Mouse (Mus musculus): ENCODE data around the gene Srebf2. TPM values are rescaled to one million over a fixed set of nuclear protein-coding genes. Genes with fewer than 3 reads are reported as not detected.

Srebf2 gene
- polyA plus RNA-seq, 1 experiment from 2014 or later = 134 TPM

GRCm38 (mm10) chr15:82177743-82178290, 30.8 kb downstream of the Srebf2 start:
- Histone ChIP-seq H3K27me3 (ENCODE audit: insufficient read depth, low read length) (no peaks in the 10 kb centered on the region), H3K27ac (ENCODE audit: low read length) (no peak overlapping the region), H3K36me3 (ENCODE audit: insufficient read depth, low read length) (peaks cover 88% of the 10 kb centered on the region), H3K9ac (replicated peaks; ENCODE audit: low read length) (no peak overlapping the region), H3K4me3 (ENCODE audit: low read length) (no peak overlapping the region), H3K9me3 (ENCODE audit: low read length) (peaks cover 8% of the 10 kb centered on the region), H3K4me1 (ENCODE audit: insufficient read depth, low read length) (no peaks in the 10 kb centered on the region), H3K4me2 (replicated peaks; ENCODE audit: low read depth, low read length) (no peak overlapping the region)
- WGBS = 59% methylated on average over 7 of the region's 7 CpGs
- ATAC-seq (ENCODE audit: low FRiP score, low TSS enrichment) = no peak

DNA sequence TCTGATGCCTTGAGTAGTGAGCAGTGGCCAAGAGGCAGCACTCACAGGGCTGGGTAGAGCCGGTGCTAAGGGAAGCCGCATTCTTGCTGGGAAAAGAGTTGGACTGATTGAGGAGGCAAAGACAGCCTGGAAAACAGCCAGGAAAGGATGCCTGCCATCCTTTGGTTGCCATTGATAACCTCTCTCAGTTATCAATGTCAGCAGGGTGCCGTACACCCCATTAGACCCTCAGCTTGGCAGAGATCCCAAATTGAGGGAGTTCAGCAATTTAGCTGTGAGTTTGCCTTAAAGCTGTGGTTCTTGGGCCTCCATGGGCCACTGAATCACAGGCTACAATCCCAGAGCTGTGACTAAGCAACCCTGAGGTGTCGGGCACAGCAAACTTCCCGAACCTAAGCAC, 34.1 kb downstream of the Srebf2 start:
- H3K4me2 ChIP-seq (replicated peaks; ENCODE audit: low read depth, low read length) = no peak overlapping the region
- H3K4me3 ChIP-seq (ENCODE audit: low read length) = no peak overlapping the region
- no peak overlapping the region for H3K9ac ChIP-seq (replicated peaks; ENCODE audit: low read length)
- peaks cover 86% of the 10 kb centered on the region for H3K36me3 ChIP-seq (ENCODE audit: insufficient read depth, low read length)
- 90% methylated on average over 5 of the region's 5 CpGs for WGBS
- H3K27ac ChIP-seq (ENCODE audit: low read length) = no peak overlapping the region
- peaks cover 8% of the 10 kb centered on the region for H3K9me3 ChIP-seq (ENCODE audit: low read length)
- no peak for ATAC-seq (ENCODE audit: low FRiP score, low TSS enrichment)
- no peaks in the 10 kb centered on the region for H3K27me3 ChIP-seq (ENCODE audit: insufficient read depth, low read length)
- 0 out of 2 replicates have a peak, but pooled peaks cover 16% of the 10 kb centered on the region for H3K4me1 ChIP-seq (ENCODE audit: insufficient read depth, low read length)

- H3K4me3 ChIP-seq (ENCODE audit: low read length) = no peak overlapping the region
- WGBS = 97% methylated on average over 4 of the region's 4 CpGs
- ATAC-seq (ENCODE audit: low FRiP score, low TSS enrichment) = no peak
These were observed 35.3 kb downstream of the Srebf2 start for GRCm38 (mm10) chr15:82182311-82182710.

DNA sequence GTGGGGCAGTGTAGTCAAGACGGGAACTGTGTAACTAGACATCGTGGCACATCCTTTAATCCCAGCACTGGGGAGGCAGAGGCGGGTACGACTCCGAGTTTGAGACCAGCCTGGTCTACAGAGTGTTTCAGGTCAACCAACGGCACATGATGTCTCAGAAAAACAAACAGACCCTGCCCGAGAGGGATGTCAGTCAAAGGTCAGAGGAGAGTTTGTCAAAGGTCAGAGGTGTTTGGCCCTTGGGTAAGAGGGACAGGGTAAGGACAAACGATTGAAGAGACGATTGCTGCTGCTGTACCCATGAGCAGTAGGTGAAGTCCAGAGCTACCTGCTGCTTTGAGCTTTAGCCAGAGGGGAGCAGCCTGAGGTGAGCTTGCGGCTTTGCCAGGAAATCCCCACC, 36.6 kb downstream of the Srebf2 start:
- Histone ChIP-seq H3K27ac (ENCODE audit: low read length) (peak overlapping the region; percentile 65), H3K4me2 (replicated peaks; ENCODE audit: low read depth, low read length) (no peak overlapping the region), H3K36me3 (ENCODE audit: insufficient read depth, low read length) (peaks cover 89% of the 10 kb centered on the region), H3K27me3 (ENCODE audit: insufficient read depth, low read length) (no peaks in the 10 kb centered on the region), H3K4me1 (ENCODE audit: insufficient read depth, low read length) (0 out of 2 replicates have a peak, but pooled peaks cover 16% of the 10 kb centered on the region), H3K4me3 (ENCODE audit: low read length) (no peak overlapping the region), H3K9ac (replicated peaks; ENCODE audit: low read length) (no peak overlapping the region), H3K9me3 (ENCODE audit: low read length) (peaks cover 10% of the 10 kb centered on the region)
- 0 out of 2 replicates have a peak, but pooled peaks have one; percentile 10 for ATAC-seq (ENCODE audit: low FRiP score, low TSS enrichment)
- 67% methylated on average over 10 of the region's 10 CpGs for WGBS

More at GRCm38 (mm10) chr15:82182311-82182710, 35.3 kb downstream of the Srebf2 start:
- no peak overlapping the region for H3K4me2 ChIP-seq (replicated peaks; ENCODE audit: low read depth, low read length)
- peaks cover 8% of the 10 kb centered on the region for H3K9me3 ChIP-seq (ENCODE audit: low read length)
- H3K27me3 ChIP-seq (ENCODE audit: insufficient read depth, low read length) = no peaks in the 10 kb centered on the region
- H3K4me1 ChIP-seq (ENCODE audit: insufficient read depth, low read length) = 0 out of 2 replicates have a peak, but pooled peaks cover 16% of the 10 kb centered on the region
- H3K9ac ChIP-seq (replicated peaks; ENCODE audit: low read length) = no peak overlapping the region
- H3K27ac ChIP-seq (ENCODE audit: low read length) = no peak overlapping the region
- peaks cover 88% of the 10 kb centered on the region for H3K36me3 ChIP-seq (ENCODE audit: insufficient read depth, low read length)

- Histone ChIP-seq H3K9me3 (ENCODE audit: low read length) (peaks cover 10% of the 10 kb centered on the region), H3K9ac (replicated peaks; ENCODE audit: low read length) (0 out of 2 replicates have a peak overlapping the region, but pooled peaks have one; percentile 3), H3K27me3 (ENCODE audit: insufficient read depth, low read length) (no peaks in the 10 kb centered on the region), H3K36me3 (ENCODE audit: insufficient read depth, low read length) (peaks cover 83% of the 10 kb centered on the region), H3K4me2 (replicated peaks; ENCODE audit: low read depth, low read length) (no peak overlapping the region), H3K4me1 (ENCODE audit: insufficient read depth, low read length) (0 out of 2 replicates have a peak, but pooled peaks cover 16% of the 10 kb centered on the region), H3K27ac (ENCODE audit: low read length) (peak overlapping the region; percentile 65), H3K4me3 (ENCODE audit: low read length) (no peak overlapping the region)
- peak; percentile 83 for ATAC-seq (ENCODE audit: low FRiP score, low TSS enrichment)
- WGBS = 41% methylated on average over 7 of the region's 7 CpGs
These were observed 37.2 kb downstream of the Srebf2 start for GRCm38 (mm10) chr15:82184183-82184582.

- 0 out of 2 replicates have a peak, but pooled peaks cover 16% of the 10 kb centered on the region for H3K4me1 ChIP-seq (ENCODE audit: insufficient read depth, low read length)
- H3K4me2 ChIP-seq (replicated peaks; ENCODE audit: low read depth, low read length) = no peak overlapping the region
- 57% methylated on average over 10 of the region's 10 CpGs for WGBS
- peaks cover 10% of the 10 kb centered on the region for H3K9me3 ChIP-seq (ENCODE audit: low read length)
- H3K9ac ChIP-seq (replicated peaks; ENCODE audit: low read length) = no peak overlapping the region
- H3K27me3 ChIP-seq (ENCODE audit: insufficient read depth, low read length) = no peaks in the 10 kb centered on the region
- peak overlapping the region; percentile 65 for H3K27ac ChIP-seq (ENCODE audit: low read length)
- no peak overlapping the region for H3K4me3 ChIP-seq (ENCODE audit: low read length)
- ATAC-seq (ENCODE audit: low FRiP score, low TSS enrichment) = peak; percentile 43
- peaks cover 78% of the 10 kb centered on the region for H3K36me3 ChIP-seq (ENCODE audit: insufficient read depth, low read length)
These were observed 37.7 kb downstream of the Srebf2 start for GRCm38 (mm10) chr15:82184656-82185055.

DNA sequence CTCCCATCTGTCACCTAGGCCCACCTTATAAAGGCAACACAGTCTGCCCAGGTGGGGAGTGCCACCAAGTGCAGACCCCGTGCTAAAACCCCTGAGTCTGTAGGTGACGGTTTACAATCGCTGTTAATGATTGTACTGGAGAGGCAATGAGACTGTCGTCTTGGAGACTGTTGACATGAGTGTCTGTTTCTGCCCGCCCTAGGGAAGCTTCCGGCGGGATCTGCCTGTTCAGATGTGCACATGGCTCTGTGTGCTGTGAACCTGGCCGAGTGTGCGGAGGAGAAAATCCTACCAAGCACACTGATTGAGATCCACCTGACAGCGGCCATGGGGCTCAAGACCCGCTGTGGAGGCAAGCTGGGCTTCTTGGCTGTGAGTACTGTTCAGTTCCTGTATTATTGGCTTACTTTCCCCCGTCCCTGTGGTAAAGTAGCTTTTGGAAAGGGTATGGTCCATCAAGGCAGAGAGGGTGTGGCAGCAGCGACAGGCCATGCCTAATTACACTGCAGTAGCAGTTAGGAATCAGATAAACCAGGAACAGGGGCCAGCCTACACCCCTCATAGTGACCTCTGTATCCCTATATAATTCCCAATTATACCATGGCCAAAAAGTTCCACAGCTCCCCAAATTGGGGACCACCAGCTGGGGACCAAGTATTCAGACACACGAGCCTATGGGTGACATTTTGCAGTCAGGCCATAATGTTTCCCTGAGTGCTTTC, 38.2 kb downstream of the Srebf2 start:
- ATAC-seq (ENCODE audit: low FRiP score, low TSS enrichment) = no peak
- WGBS = 68% methylated on average over 14 of the region's 14 CpGs
- no peak overlapping the region for H3K4me3 ChIP-seq (ENCODE audit: low read length)
- H3K36me3 ChIP-seq (ENCODE audit: insufficient read depth, low read length) = peaks cover 73% of the 10 kb centered on the region
- H3K27me3 ChIP-seq (ENCODE audit: insufficient read depth, low read length) = no peaks in the 10 kb centered on the region
- no peak overlapping the region for H3K4me2 ChIP-seq (replicated peaks; ENCODE audit: low read depth, low read length)
- 0 out of 2 replicates have a peak, but pooled peaks cover 16% of the 10 kb centered on the region for H3K4me1 ChIP-seq (ENCODE audit: insufficient read depth, low read length)
- H3K27ac ChIP-seq (ENCODE audit: low read length) = peak overlapping the region; percentile 65
- H3K9ac ChIP-seq (replicated peaks; ENCODE audit: low read length) = no peak overlapping the region
- H3K9me3 ChIP-seq (ENCODE audit: low read length) = peaks cover 10% of the 10 kb centered on the region

GRCm38 (mm10) chr15:82186131-82186530, 39.1 kb downstream of the Srebf2 start:
- ATAC-seq (ENCODE audit: low FRiP score, low TSS enrichment) = no peak
- no peak overlapping the region for H3K9ac ChIP-seq (replicated peaks; ENCODE audit: low read length)
- peaks cover 10% of the 10 kb centered on the region for H3K9me3 ChIP-seq (ENCODE audit: low read length)
- no peak overlapping the region for H3K27ac ChIP-seq (ENCODE audit: low read length)
- H3K27me3 ChIP-seq (ENCODE audit: insufficient read depth, low read length) = no peaks in the 10 kb centered on the region
- H3K4me3 ChIP-seq (ENCODE audit: low read length) = no peak overlapping the region
- 68% methylated on average over 14 of the region's 14 CpGs for WGBS
- peaks cover 64% of the 10 kb centered on the region for H3K36me3 ChIP-seq (ENCODE audit: insufficient read depth, low read length)
- no peak overlapping the region for H3K4me2 ChIP-seq (replicated peaks; ENCODE audit: low read depth, low read length)
- H3K4me1 ChIP-seq (ENCODE audit: insufficient read depth, low read length) = 0 out of 2 replicates have a peak, but pooled peaks cover 16% of the 10 kb centered on the region

- Histone ChIP-seq H3K36me3 (ENCODE audit: insufficient read depth, low read length) (peaks cover 57% of the 10 kb centered on the region), H3K4me2 (replicated peaks; ENCODE audit: low read depth, low read length) (no peak overlapping the region), H3K4me3 (ENCODE audit: low read length) (no peak overlapping the region), H3K9ac (replicated peaks; ENCODE audit: low read length) (no peak overlapping the region), H3K4me1 (ENCODE audit: insufficient read depth, low read length) (0 out of 2 replicates have a peak, but pooled peaks cover 16% of the 10 kb centered on the region), H3K9me3 (ENCODE audit: low read length) (peaks cover 8% of the 10 kb centered on the region), H3K27me3 (ENCODE audit: insufficient read depth, low read length) (no peaks in the 10 kb centered on the region), H3K27ac (ENCODE audit: low read length) (no peak overlapping the region)
- WGBS = 92% methylated on average over 5 of the region's 5 CpGs
- no peak for ATAC-seq (ENCODE audit: low FRiP score, low TSS enrichment)
These were observed 40.0 kb downstream of the Srebf2 start for GRCm38 (mm10) chr15:82186931-82187330.

DNA sequence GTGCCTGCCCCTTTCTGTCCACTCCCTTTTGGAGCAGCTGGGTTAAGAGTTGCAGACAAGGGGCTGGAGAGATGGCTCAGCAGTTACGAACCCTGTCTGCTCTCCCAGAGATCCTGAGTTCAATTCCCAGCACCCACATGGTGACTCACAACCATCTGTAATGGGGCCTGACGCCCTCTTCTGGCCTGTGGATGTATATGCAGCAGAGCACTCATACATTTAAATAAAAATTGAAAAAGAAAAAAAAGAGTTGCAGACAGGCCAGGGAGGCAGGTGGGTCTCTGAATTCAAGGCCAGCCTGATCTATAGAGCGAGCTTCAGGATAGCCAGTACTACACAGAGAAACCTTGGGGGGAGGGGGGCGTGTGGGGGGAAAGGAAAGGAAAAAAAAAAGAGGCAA, 40.4 kb downstream of the Srebf2 start:
- Histone ChIP-seq H3K9ac (replicated peaks; ENCODE audit: low read length) (no peak overlapping the region), H3K36me3 (ENCODE audit: insufficient read depth, low read length) (peaks cover 57% of the 10 kb centered on the region), H3K27ac (ENCODE audit: low read length) (no peak overlapping the region), H3K27me3 (ENCODE audit: insufficient read depth, low read length) (no peaks in the 10 kb centered on the region), H3K4me1 (ENCODE audit: insufficient read depth, low read length) (0 out of 2 replicates have a peak, but pooled peaks cover 16% of the 10 kb centered on the region), H3K4me3 (ENCODE audit: low read length) (no peak overlapping the region), H3K4me2 (replicated peaks; ENCODE audit: low read depth, low read length) (no peak overlapping the region), H3K9me3 (ENCODE audit: low read length) (peaks cover 4% of the 10 kb centered on the region)
- WGBS = 88% methylated on average over 4 of the region's 4 CpGs
- no peak for ATAC-seq (ENCODE audit: low FRiP score, low TSS enrichment)

Data from kidney, embryonic 16.5 days (tissue).